21 mouse cellular contexts compared by ENCODE assay signal in genomic region chr6:94101256-94101655, GRCm38 (mm10).
DNase-seq lines count a peak whose midpoint lies in the region; ATAC-seq and TF ChIP-seq lines count a peak whose summit lies in the region.
"Had no signal": no experiment of that assay in that cellular context is flagged by ENCODE, and none has a peak within 500 bp of the region (broad histone marks: within the 10 kb centered on the region; RNA-seq: fewer than 3 reads in every experiment).

No protein-coding gene starts in this region.

- no peaks in the 10 kb centered on the region for H3K27me3 ChIP-seq in lung, embryonic 14.5 days (ENCODE audit: insufficient read depth, low read length)
- no peaks in the 10 kb centered on the region for H3K27me3 ChIP-seq in C2C12 (ENCODE audit: control insufficient read depth, insufficient read depth, insufficient read length)
- H3K27me3 ChIP-seq in myocyte (ENCODE audit: control insufficient read depth, insufficient read depth, insufficient read length): no peaks in the 10 kb centered on the region
- no peaks in the 10 kb centered on the region for H3K27me3 ChIP-seq in liver, embryonic 11.5 days (replicated peaks; ENCODE audit: control insufficient read depth, insufficient read depth, low read length)
- H3K27me3 ChIP-seq: heart, embryonic 15.5 days; midbrain, embryonic 12.5 days; neural tube, embryonic 13.5 days had no signal

- peaks cover 3% of the 10 kb centered on the region for H3K79me3 ChIP-seq in C2C12 (ENCODE audit: low read depth)

- no peaks in the 10 kb centered on the region for H3K36me3 ChIP-seq in lung, embryonic 14.5 days (ENCODE audit: insufficient read depth)
- H3K36me3 ChIP-seq in C2C12 (ENCODE audit: control insufficient read depth, insufficient read depth) (no peaks in the 10 kb centered on the region), myocyte (ENCODE audit: control insufficient read depth, insufficient read depth) (no peaks in the 10 kb centered on the region)
- no peaks in the 10 kb centered on the region for H3K36me3 ChIP-seq in liver, embryonic 11.5 days (ENCODE audit: control insufficient read depth, insufficient read depth, low read length)
- H3K36me3 ChIP-seq: forebrain, embryonic 10.5 days; heart, embryonic 15.5 days; midbrain, embryonic 12.5 days; neural tube, embryonic 13.5 days had no signal

- no peak for ATAC-seq in lung, embryonic 14.5 days (ENCODE audit: insufficient read depth)
- ATAC-seq in liver, embryonic 11.5 days (replicated peaks; ENCODE audit: low FRiP score): no peak
- ATAC-seq: CD4-positive, CD25-positive, alpha-beta regulatory T cell, adult 4 months; liver, postnatal 0 days had no signal

- H3K79me2 ChIP-seq in C2C12 (ENCODE audit: control insufficient read depth, insufficient read depth) (peaks cover 46% of the 10 kb centered on the region), myocyte (ENCODE audit: control insufficient read depth, insufficient read depth) (no peaks in the 10 kb centered on the region)

- H3K9me3 ChIP-seq in lung, embryonic 14.5 days (ENCODE audit: low read depth, low read length): no peaks in the 10 kb centered on the region
- no peaks in the 10 kb centered on the region for H3K9me3 ChIP-seq in liver, embryonic 11.5 days (ENCODE audit: control insufficient read depth, low read length)
- H3K9me3 ChIP-seq: forebrain, embryonic 10.5 days; heart, embryonic 15.5 days; midbrain, embryonic 12.5 days; neural tube, embryonic 13.5 days had no signal

- WGBS in lung, embryonic 14.5 days: 24% methylated on average over 5 of the region's 5 CpGs
- WGBS in lung, adult 2 months: 10% methylated on average over 5 of the region's 5 CpGs
- WGBS in liver, embryonic 11.5 days: 52% methylated on average over 5 of the region's 5 CpGs

- no peak overlapping the region for H3ac ChIP-seq in C2C12 (ENCODE audit: control insufficient read depth, insufficient read length, low read depth)
- H3ac ChIP-seq in myocyte (ENCODE audit: control insufficient read depth, insufficient read length): no peak overlapping the region

- peaks cover 7% of the 10 kb centered on the region; the same call in 1 of the 2 replicates for H3K4me1 ChIP-seq in lung, embryonic 14.5 days (ENCODE audit: insufficient read depth)
- H3K4me1 ChIP-seq in lung, adult 2 months (ENCODE audit: control insufficient read depth, insufficient read depth, low read length): peaks cover 3% of the 10 kb centered on the region
- H3K4me1 ChIP-seq in liver, embryonic 11.5 days (replicated peaks; ENCODE audit: control insufficient read depth, insufficient read depth, low read length): peaks cover 15% of the 10 kb centered on the region

- H3K4me2 ChIP-seq in lung, embryonic 14.5 days: no peak overlapping the region
- H3K4me2 ChIP-seq in myocyte (ENCODE audit: low read depth): peak overlapping the region; percentile 63
- no peak overlapping the region for H3K4me2 ChIP-seq in liver, embryonic 11.5 days
- H3K4me2 ChIP-seq: heart, embryonic 15.5 days; midbrain, embryonic 12.5 days; neural tube, embryonic 13.5 days had no signal

- H3K27ac ChIP-seq in lung, embryonic 14.5 days (ENCODE audit: low read depth): no peak overlapping the region
- H3K27ac ChIP-seq in liver, embryonic 11.5 days (ENCODE audit: low read depth, low read length): no peak overlapping the region
- H3K27ac ChIP-seq: forebrain, embryonic 10.5 days; gastrocnemius, adult 2 months; heart, embryonic 15.5 days; kidney, postnatal 0 days; midbrain, embryonic 12.5 days; neural tube, embryonic 13.5 days had no signal

- H3K9ac ChIP-seq in lung, embryonic 14.5 days: no peak overlapping the region
- no peak overlapping the region for H3K9ac ChIP-seq in liver, embryonic 11.5 days (ENCODE audit: low read depth, low read length)
- H3K9ac ChIP-seq: heart, embryonic 15.5 days; liver, postnatal 0 days; midbrain, embryonic 12.5 days; neural tube, embryonic 13.5 days had no signal

- DNase-seq in lung, embryonic 14.5 days: peak; percentile 59
- DNase-seq in lung, adult 2 months: no peak
- DNase-seq in adipocyte (ENCODE audit: low spot score): peak; percentile 48
- DNase-seq in liver, embryonic 11.5 days (ENCODE audit: low spot score): no peak
- no peak for DNase-seq in thymus, postnatal 0 days (ENCODE audit: low spot score)
- DNase-seq: cerebellum, adult 2 months; gastrocnemius, adult 2 months; kidney, adult 11 months; liver; liver, postnatal 0 days; right cerebral cortex, postnatal 14 days; spleen, adult 18-20 months; thymus, postnatal 14 days had no signal

- no peak for TF ChIP-seq CTCF in lung, embryonic 14.5 days (IDR thresholded peaks at IDR 0.05; ENCODE audit: low read depth)
- no peak for TF ChIP-seq CTCF in lung, adult 2 months (IDR thresholded peaks at IDR 0.05; ENCODE audit: insufficient read depth, low read length)
- TF ChIP-seq CTCF in C2C12 (IDR thresholded peaks at IDR 0.05; ENCODE audit: control insufficient read depth, insufficient read depth, insufficient read length): no peak

- no peak for TF ChIP-seq POLR2A in lung, adult 2 months (IDR thresholded peaks at IDR 0.05; ENCODE audit: borderline replicate concordance, extremely low read depth, low read depth, low read length)
- no peak for TF ChIP-seq POLR2A in myocyte (IDR thresholded peaks at IDR 0.05; ENCODE audit: insufficient read length, low read depth)

- no peak overlapping the region for H3K4me3 ChIP-seq in lung, embryonic 14.5 days (ENCODE audit: low read depth, low read length)
- no peak overlapping the region for H3K4me3 ChIP-seq in lung, adult 2 months (replicated peaks; ENCODE audit: extremely low read depth, low read depth, low read length)
- H3K4me3 ChIP-seq in C2C12 (ENCODE audit: insufficient read depth, poor library complexity, severe bottlenecking): no peak overlapping the region
- H3K4me3 ChIP-seq in myocyte: no peak overlapping the region
- H3K4me3 ChIP-seq in liver, embryonic 11.5 days (ENCODE audit: low read depth, low read length): no peak overlapping the region
- H3K4me3 ChIP-seq: forebrain, embryonic 10.5 days; gastrocnemius, adult 2 months; heart, embryonic 15.5 days; midbrain, embryonic 12.5 days; neural tube, embryonic 13.5 days had no signal

TF ChIP-seq in C2C12, 6 proteins besides CTCF, POLR2A, EP300 and RAD21:
- TF ChIP-seq MAX (IDR thresholded peaks at IDR 0.05) (peak; percentile 56), CEBPB (IDR thresholded peaks at IDR 0.05; ENCODE audit: low read depth) (no peak)

TF ChIP-seq in myocyte, 11 proteins besides CTCF, POLR2A, EP300 and RAD21:
- TF ChIP-seq MAX (IDR thresholded peaks at IDR 0.05; ENCODE audit: low read depth): no peak
- no peak for TF ChIP-seq POLR2AphosphoS2 (IDR thresholded peaks at IDR 0.05; ENCODE audit: insufficient read length, low read depth)
- no peak for TF ChIP-seq REST (IDR thresholded peaks at IDR 0.05; ENCODE audit: insufficient read depth, insufficient read length)
- TF ChIP-seq SRF (IDR thresholded peaks at IDR 0.05; ENCODE audit: control insufficient read depth, insufficient read length, low read depth): no peak
- TF ChIP-seq MYOD1 (IDR thresholded peaks at IDR 0.05; ENCODE audit: control insufficient read depth in 1 of 3, insufficient read length in 2 of 3, low read depth in 2 of 3): peak in 1 of 3 experiments; percentile 23

Comparison
In these comparisons a context has a peak if more than half of its experiments do, and no peak if none do; other contexts are left out.
1. DNase-seq: peak in lung, embryonic 14.5 days (single experiment) and adipocyte (single experiment); none in lung, adult 2 months (single experiment), liver, embryonic 11.5 days (single experiment) and thymus, postnatal 0 days (single experiment).